Mouse (Mus musculus) liver, embryonic 11.5 days (tissue): Measurements from ENCODE around the gene Fam243. TPM values are rescaled to one million over a fixed set of nuclear protein-coding genes. Genes with fewer than 3 reads are reported as not detected.
A peak's percentile ranks its signal among the peaks of the same experiment; 100 is the strongest.

ENCODE experiments used
- ATAC-seq: fragments of 200-750 bp; cut with Nextera tagmentation; replicated peaks from 2 replicates; pipeline ENCODE4 v1.8.0; 2017; ENCODE audit warnings: moderate number of reproducible peaks, mild to moderate bottlenecking, moderate TSS enrichment, moderate library complexity; ENCODE audit not compliant: low FRiP score
- DNase-seq: peaks from one replicate; pipeline ENCODE4 v3.0.0-alpha.2; 2017; ENCODE audit warnings: low spot score
- H3K27ac ChIP-seq: fragments of 300-500 bp; sonication (generic); 2 replicates; pipeline ENCODE4 v1.5.1; 2014; ENCODE audit warnings: mild to moderate bottlenecking, low read depth, low read length, control low read depth
- H3K27me3 ChIP-seq: fragments of 300-500 bp; sonication (generic); replicated peaks from 2 replicates; pipeline ENCODE4 v1.6.1; 2014; ENCODE audit warnings: low read length, mixed read lengths; ENCODE audit not compliant: control insufficient read depth, insufficient read depth
- H3K36me3 ChIP-seq: fragments of 300-500 bp; sonication (generic); 2 replicates; pipeline ENCODE4 v1.6.1; 2014; ENCODE audit warnings: mild to moderate bottlenecking, low read length, moderate library complexity, mixed read lengths; ENCODE audit not compliant: control insufficient read depth, insufficient read depth
- H3K4me1 ChIP-seq: fragments of 300-500 bp; sonication (generic); replicated peaks from 2 replicates; pipeline ENCODE4 v1.6.1; 2014; ENCODE audit warnings: low read length, mixed read lengths; ENCODE audit not compliant: control insufficient read depth, insufficient read depth
- H3K4me2 ChIP-seq: fragments of 300-500 bp; sonication (generic); 2 replicates; pipeline ENCODE4 v1.6.1; 2014; ENCODE audit warnings: mild to moderate bottlenecking, control low read depth, moderate library complexity
- H3K4me3 ChIP-seq: fragments of 300-500 bp; sonication (generic); 2 replicates; pipeline ENCODE4 v1.5.1; 2014; ENCODE audit warnings: low read depth, low read length, control low read depth
- H3K9ac ChIP-seq: fragments of 300-500 bp; sonication (generic); 2 replicates; pipeline ENCODE4 v1.6.1; 2014; ENCODE audit warnings: low read depth, low read length, control low read depth
- H3K9me3 ChIP-seq: fragments of 300-500 bp; sonication (generic); 2 replicates; pipeline ENCODE4 v1.6.1; 2016; ENCODE audit warnings: low read length, inconsistent platforms, mixed read lengths; ENCODE audit not compliant: control insufficient read depth
- WGBS: fragments of 180-500 bp; shearing (Covaris S2); extraction: QIAGEN DNeasy Blood & Tissue Kit; methylation state at CpG from one replicate; pipeline ENCODE4 v1.1.7; 2014; 5-methylcytosine and 5-hydroxymethylcytosine counted together
- polyA plus RNA-seq: library from polyadenylated mRNA; unstranded; fragments of >200 nt; fragmentation: Nextera tagmentation; extraction: Ambion mirVana; gene quantifications from 2 replicates; pipeline ENCODE4 v1.2.1, GENCODE M21; 2014

The Fam243 gene
- polyA plus RNA-seq, 1 experiment from 2014 or later = not detected

DNA sequence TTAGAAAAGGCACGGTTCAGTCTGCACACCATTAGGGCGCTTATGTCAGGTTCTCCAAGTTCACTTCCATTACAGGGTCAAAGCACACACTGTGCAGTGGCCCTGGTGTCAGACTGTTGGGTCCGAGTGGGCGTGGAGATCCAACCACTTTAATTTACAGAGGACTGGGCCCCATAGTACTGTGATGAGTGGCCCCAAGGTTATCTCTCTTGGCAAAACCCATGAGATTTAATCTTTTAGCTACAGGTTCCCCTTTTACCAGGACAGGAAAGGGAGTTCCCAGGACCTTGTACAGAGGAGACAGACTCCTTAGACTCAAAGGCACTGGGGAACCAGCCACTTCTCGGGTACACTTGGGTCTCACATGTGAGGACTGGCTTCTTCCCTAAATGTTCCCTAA, 34.1 kb upstream of the Fam243 start:
- Histone ChIP-seq H3K9ac (no peak overlapping the region), H3K4me3 (no peak overlapping the region), H3K27ac (no peak overlapping the region), H3K27me3 (peaks cover 6% of the 10 kb centered on the region), H3K9me3 (no peaks in the 10 kb centered on the region), H3K4me2 (no peak overlapping the region), H3K36me3 (no peaks in the 10 kb centered on the region), H3K4me1 (peaks cover 3% of the 10 kb centered on the region; the same call in 1 of the 2 replicates)
- ATAC-seq (no peak), DNase-seq (no peak)
- WGBS = 63% methylated on average over 5 of the region's 5 CpGs

DNA sequence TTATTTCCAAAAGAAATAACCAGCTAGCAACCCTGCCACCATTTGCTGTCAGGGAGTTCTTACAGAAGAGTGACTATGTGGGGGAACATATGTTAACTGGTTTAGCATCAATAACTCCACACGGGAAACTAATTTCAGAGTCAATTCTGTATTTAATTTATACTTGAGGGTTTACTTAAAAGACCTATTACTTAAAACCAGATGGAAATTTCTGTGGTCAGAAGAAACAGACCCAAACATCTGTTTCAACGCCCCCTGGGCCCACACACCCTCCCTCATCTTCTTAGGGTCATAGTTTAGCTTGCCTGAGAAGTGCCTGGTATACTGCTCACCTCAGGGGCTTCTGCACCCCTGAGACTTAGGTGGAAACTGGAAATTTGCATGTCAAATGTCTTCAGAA, 32.7 kb upstream of the Fam243 start:
- Histone ChIP-seq H3K27me3 (peaks cover 6% of the 10 kb centered on the region), H3K36me3 (no peaks in the 10 kb centered on the region), H3K4me1 (peaks cover 3% of the 10 kb centered on the region; the same call in 1 of the 2 replicates), H3K27ac (no peak overlapping the region), H3K9ac (no peak overlapping the region), H3K4me3 (no peak overlapping the region), H3K4me2 (no peak overlapping the region), H3K9me3 (no peaks in the 10 kb centered on the region)
- WGBS = 73% methylated on average over 2 of the region's 2 CpGs
- ATAC-seq (no peak), DNase-seq (no peak)

DNA sequence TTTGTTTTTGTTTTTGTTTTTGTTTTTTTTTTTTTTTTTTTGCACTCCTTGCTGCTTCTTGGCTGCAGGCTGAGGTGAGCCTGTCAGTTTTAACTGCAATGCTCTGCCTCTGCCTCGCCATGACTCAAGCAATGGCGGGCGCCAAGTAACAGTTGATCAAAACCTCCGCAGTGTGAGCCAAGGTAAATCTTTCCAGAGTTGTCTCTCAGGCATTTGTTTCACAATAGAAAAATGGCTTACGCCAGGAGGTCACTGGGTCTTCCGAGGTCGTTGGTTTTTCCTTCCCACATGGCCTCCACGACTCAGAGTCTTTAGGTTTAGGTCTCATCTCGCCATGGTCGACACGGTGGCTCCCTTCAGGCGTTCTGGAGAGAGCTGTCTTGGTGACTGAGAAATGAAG, 32.1 kb upstream of the Fam243 start:
- Histone ChIP-seq H3K36me3 (no peaks in the 10 kb centered on the region), H3K4me2 (no peak overlapping the region), H3K27me3 (0 out of 2 replicates have a peak, but pooled peaks cover 2% of the 10 kb centered on the region), H3K4me1 (peaks cover 3% of the 10 kb centered on the region; the same call in 1 of the 2 replicates), H3K9ac (no peak overlapping the region), H3K9me3 (no peaks in the 10 kb centered on the region), H3K27ac (no peak overlapping the region), H3K4me3 (no peak overlapping the region)
- 88% methylated on average over 12 of the region's 12 CpGs for WGBS
- DNase-seq (no peak), ATAC-seq (no peak)

DNA sequence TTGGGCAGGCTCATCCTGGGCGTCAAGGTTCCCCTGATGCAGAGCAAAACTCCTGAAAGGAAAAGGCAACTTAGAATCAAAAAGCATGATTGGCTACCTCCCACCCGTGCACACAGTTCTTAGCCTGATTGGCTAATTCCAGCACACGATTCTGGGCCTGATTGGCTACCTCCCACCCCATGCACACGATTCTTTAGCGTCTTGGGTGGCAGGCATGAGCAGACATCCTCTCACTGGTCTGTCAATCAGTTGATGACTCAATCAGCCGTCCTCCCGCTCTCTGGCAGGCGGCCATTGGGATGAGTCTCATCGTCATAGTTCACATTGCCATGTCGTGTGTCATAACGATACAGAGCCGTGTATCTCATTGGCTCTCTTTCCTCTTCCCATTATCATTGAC, 27.7 kb upstream of the Fam243 start:
- H3K4me1 ChIP-seq = peaks cover 17% of the 10 kb centered on the region
- WGBS = 79% methylated on average over 12 of the region's 12 CpGs
- DNase-seq = no peak
- H3K27ac ChIP-seq = no peak overlapping the region
- H3K4me2 ChIP-seq = no peak overlapping the region
- no peak overlapping the region for H3K4me3 ChIP-seq
- no peaks in the 10 kb centered on the region for H3K27me3 ChIP-seq
- no peak overlapping the region for H3K9ac ChIP-seq
- ATAC-seq = no peak
- no peaks in the 10 kb centered on the region for H3K9me3 ChIP-seq
- H3K36me3 ChIP-seq = no peaks in the 10 kb centered on the region

DNA sequence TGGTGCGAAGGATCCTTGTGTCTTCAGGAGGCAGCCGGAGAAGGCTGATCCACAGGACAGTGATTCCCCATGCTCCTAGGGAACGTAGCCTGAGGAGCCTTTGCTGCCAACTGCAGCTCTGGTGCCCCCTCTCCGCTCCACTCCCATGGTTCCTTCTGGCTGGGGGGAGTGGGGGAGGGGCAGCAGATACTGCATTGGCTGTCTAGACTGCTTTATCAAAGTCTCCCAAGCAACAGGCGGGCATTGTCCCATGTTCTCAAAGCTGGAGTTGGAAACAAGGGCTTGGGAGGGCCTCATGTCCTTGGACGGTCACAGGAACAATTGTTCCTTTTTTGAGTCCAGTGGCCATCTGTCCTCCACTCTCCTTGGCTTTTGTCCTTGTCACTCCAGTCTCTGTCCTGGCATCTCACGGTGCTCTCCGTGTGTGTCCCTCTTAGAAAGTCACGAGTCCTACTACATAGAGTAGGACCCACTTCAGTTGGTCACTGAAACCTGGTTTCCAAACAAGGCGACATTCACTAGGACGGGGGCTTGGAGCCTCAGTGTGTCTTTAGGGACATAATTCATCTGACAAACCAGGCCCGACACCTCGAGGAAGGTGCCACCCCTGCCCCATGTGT, 25.2 kb upstream of the Fam243 start:
- Histone ChIP-seq H3K9me3 (no peaks in the 10 kb centered on the region), H3K36me3 (no peaks in the 10 kb centered on the region), H3K27me3 (no peaks in the 10 kb centered on the region), H3K9ac (no peak overlapping the region), H3K4me2 (no peak overlapping the region; the same call in 1 of the 2 replicates), H3K4me1 (peaks cover 17% of the 10 kb centered on the region), H3K27ac (no peak overlapping the region), H3K4me3 (no peak overlapping the region)
- 0 out of 2 replicates have a peak, but pooled peaks have one; percentile 42 for ATAC-seq
- no peak for DNase-seq
- 74% methylated on average over 13 of the region's 13 CpGs for WGBS

DNA sequence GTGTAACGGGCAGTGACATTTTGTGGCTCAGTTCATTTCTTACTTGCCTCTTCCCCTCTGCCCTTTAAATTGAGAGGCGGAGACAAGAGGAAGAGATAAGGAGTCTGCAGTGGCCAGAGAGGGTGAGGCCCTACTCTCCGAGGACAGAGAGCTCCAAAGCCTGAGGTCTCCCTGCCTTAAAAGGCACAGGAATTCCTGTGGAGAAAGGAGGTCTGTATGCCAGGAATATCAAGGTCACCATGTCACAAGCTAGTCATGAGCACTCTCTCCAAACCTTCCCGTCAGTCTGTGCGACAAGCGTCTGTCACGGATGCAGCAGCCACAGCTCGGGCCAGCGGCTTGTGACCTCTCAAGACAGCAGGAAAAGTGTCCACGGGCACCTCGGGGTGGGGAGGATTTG, 23.9 kb upstream of the Fam243 start:
- Histone ChIP-seq H3K27ac (peak overlapping the region; percentile 38; the same call in 1 of the 2 replicates), H3K9ac (0 out of 2 replicates have a peak overlapping the region, but pooled peaks have one; percentile 30), H3K4me1 (peaks cover 27% of the 10 kb centered on the region), H3K4me2 (peak overlapping the region; percentile 49), H3K36me3 (no peaks in the 10 kb centered on the region), H3K9me3 (no peaks in the 10 kb centered on the region), H3K27me3 (no peaks in the 10 kb centered on the region), H3K4me3 (no peak overlapping the region)
- DNase-seq = peak; percentile 37
- WGBS = 30% methylated on average over 11 of the region's 11 CpGs
- ATAC-seq = peak; percentile 57

DNA sequence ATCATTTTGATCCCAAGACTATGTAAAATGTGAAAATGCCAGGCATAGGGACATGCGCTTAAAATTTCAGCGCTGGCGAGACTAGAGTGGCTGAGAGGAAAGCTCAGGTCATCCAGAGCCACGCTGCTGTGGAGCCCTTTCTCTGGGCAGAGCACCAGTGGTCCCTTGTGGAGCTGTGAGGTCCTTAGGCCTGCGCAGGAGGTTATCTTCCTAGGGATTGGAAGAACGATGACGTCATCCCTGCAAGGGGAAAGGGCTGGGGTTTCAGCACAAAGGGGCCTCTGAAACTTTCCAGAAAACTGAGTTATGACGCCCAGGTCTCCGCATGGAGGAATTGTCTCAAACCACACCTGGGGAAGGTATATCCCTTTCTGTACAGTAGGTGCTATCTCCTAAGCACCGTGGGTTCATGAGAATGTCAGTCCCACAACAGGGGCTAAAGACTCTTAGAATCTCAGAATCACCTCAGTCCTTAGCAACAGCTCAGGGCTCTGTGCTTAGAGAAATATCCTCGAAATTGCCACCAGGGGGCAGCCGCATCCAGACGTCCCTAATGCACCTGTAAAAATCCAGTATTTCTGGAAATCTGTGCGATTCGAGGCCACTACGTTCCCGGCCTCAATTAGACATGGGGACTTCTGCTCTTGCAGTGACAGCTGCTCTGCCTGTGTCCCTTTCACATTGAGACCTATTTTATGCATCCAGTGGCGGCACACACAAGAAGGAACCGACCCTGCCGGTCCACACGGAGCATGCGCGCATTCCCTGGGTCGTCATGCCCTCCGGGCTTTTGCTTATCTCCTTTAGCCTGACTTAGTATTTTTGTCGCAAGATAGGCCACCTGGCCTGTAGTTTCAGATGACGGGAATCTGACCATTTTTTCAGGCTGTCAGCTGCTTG, 19.6 kb upstream of the Fam243 start:
- no peaks in the 10 kb centered on the region for H3K36me3 ChIP-seq
- H3K27me3 ChIP-seq = no peaks in the 10 kb centered on the region; the same call in 1 of the 2 replicates
- peak overlapping the region; percentile 65 for H3K4me2 ChIP-seq
- H3K4me1 ChIP-seq = peaks cover 25% of the 10 kb centered on the region
- H3K27ac ChIP-seq = no peak overlapping the region
- ATAC-seq (peak; percentile 83), DNase-seq (peak; percentile 72)
- 21% methylated on average over 27 of the region's 27 CpGs for WGBS
- peak overlapping the region; percentile 38 for H3K4me3 ChIP-seq
- no peaks in the 10 kb centered on the region for H3K9me3 ChIP-seq
- no peak overlapping the region; the same call in 1 of the 2 replicates for H3K9ac ChIP-seq

DNA sequence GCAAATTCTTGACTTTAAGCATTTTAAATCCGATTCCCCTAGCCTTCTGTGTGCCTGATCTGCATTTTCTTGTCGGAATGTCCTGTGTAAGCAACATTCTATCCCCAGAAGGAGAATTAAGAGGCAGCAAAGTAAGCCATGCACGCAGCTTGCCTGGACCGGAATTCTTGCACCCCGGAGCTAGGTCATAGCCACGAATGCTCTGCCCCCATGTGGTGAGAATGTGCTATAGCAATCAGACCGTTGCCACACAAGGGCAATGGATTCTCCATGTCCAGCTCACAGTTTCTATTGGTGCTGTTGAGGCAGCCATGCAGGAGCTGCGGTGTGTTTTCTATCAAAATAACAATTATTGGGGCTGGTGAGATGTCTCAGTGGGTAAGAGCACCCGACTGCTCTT, 15.0 kb upstream of the Fam243 start:
- WGBS = 11% methylated on average over 9 of the region's 9 CpGs
- Histone ChIP-seq H3K4me2 (no peak overlapping the region), H3K4me1 (peaks cover 16% of the 10 kb centered on the region), H3K9ac (no peak overlapping the region), H3K4me3 (no peak overlapping the region), H3K27me3 (no peaks in the 10 kb centered on the region; the same call in 1 of the 2 replicates), H3K9me3 (no peaks in the 10 kb centered on the region), H3K27ac (no peak overlapping the region), H3K36me3 (no peaks in the 10 kb centered on the region)
- ATAC-seq (0 out of 2 replicates have a peak, but pooled peaks have one; percentile 42), DNase-seq (peak; percentile 63)
